Comparison of ENCODE assay signal across 11 mouse cellular contexts in the genomic region with DNA sequence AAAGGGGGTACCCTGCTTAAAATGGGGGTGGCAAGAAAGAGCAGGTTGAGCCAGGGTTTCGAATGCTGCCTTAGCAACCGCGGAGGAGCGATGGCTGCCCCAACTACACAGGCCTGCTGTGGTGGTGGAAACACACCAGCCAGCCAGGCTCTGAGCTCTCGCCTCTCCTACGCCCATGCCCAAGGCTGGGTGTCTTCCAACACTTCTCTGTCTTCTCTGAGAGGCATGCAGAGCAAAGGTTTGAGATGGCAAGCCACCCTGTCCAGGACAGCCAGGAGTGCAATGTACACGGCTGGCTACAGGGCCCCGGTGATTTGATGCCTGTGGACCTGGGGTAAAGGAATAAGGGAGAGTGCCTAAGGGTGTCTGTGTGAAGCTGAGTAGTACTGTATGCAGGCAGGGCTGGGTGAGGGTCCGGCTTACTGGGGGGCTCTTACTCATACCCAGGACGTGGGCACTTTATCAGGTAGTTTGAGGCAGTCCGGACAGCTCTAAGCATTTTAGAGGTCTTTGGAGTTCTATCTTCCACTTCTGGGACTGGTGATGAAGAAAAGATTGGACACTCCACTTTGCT. TPM values are rescaled to one million over a fixed set of nuclear protein-coding genes. Genes with fewer than 3 reads are reported as not detected.
DNase-seq lines count a peak whose midpoint lies in the region; ATAC-seq lines count a peak whose summit lies in the region.
"Had no signal": no experiment of that assay in that cellular context is flagged by ENCODE, and none has a peak within 500 bp of the region (broad histone marks: within the 10 kb centered on the region; RNA-seq: fewer than 3 reads in every experiment).

No protein-coding gene starts in this region.

- ATAC-seq in hindbrain, embryonic 14.5 days (ENCODE audit: low FRiP score), result no peak

- no peaks in the 10 kb centered on the region for H3K36me3 ChIP-seq in hindbrain, embryonic 14.5 days (replicated peaks; ENCODE audit: control insufficient read depth, insufficient read depth)

- no peak overlapping the region for H3K27ac ChIP-seq in hindbrain, embryonic 14.5 days

- DNase-seq in layer of hippocampus, adult 11-12 months (ENCODE audit: low spot score), result peak; percentile 37
- no peak for DNase-seq in layer of hippocampus, postnatal 14 days (ENCODE audit: low spot score in 2 of 2)
- peak; percentile 57 for DNase-seq in thymus, postnatal 14 days
- no peak for DNase-seq in thymus, postnatal 0 days (ENCODE audit: low spot score)
- peak; percentile 60 to 61 for DNase-seq in kidney, postnatal 36 days
- DNase-seq in hindbrain, embryonic 14.5 days (ENCODE audit: low spot score), result no peak
- no peak for DNase-seq in ovary, postnatal 10 days (ENCODE audit: low spot score)
- DNase-seq: layer of hippocampus, adult 9-11 months; lung, embryonic 14.5 days had no signal

- peaks cover 16% of the 10 kb centered on the region; the same call in 1 of the 2 replicates for H3K4me1 ChIP-seq in hindbrain, embryonic 14.5 days (replicated peaks; ENCODE audit: control insufficient read depth, insufficient read depth, low read length)

- H3K9ac ChIP-seq in hindbrain, embryonic 14.5 days, result no peak overlapping the region
- H3K9ac ChIP-seq: lung, embryonic 14.5 days had no signal

- H3K9me3 ChIP-seq in hindbrain, embryonic 14.5 days (ENCODE audit: control insufficient read depth, low read length), result no peaks in the 10 kb centered on the region

- no peak overlapping the region for H3K4me3 ChIP-seq in hindbrain, embryonic 14.5 days (replicated peaks; ENCODE audit: low read length)

- H3K4me2 ChIP-seq in hindbrain, embryonic 14.5 days (replicated peaks), result no peak overlapping the region
- H3K4me2 ChIP-seq: lung, embryonic 14.5 days had no signal

- peaks cover 31% of the 10 kb centered on the region for H3K27me3 ChIP-seq in hindbrain, embryonic 14.5 days (ENCODE audit: control insufficient read depth, insufficient read depth, low read length)

- WGBS in hindbrain, embryonic 14.5 days, result 93% methylated on average over 11 of the region's 11 CpGs

RNA-seq across cellular contexts. Expression of a gene that starts 3.0 kb away (rescaled TPM):
- 100 to 1,000 TPM; 120 to 128 TPM for total RNA-seq in layer of hippocampus, postnatal 14 days (2021)
- polyA plus RNA-seq in thymus, postnatal 0 days (2015; fragmentation: Nextera tagmentation; extraction: Ambion mirVana), result 56.9 and 59.8 TPM in 2 replicates
- 6.1 and 8.0 TPM in 2 replicates for polyA plus RNA-seq in hindbrain, embryonic 14.5 days (2014; fragmentation: Nextera tagmentation; extraction: Ambion mirVana)

RNA-seq across cellular contexts. Expression of a gene that starts 34.5 kb away (rescaled TPM):
- 1 to 10 TPM; 1.4 TPM for total RNA-seq in layer of hippocampus, postnatal 14 days (2021)
- 0.56 and 0.93 TPM in 2 replicates for polyA plus RNA-seq in thymus, postnatal 0 days (2015; fragmentation: Nextera tagmentation; extraction: Ambion mirVana)
- 1.9 TPM in 2 replicates for polyA plus RNA-seq in hindbrain, embryonic 14.5 days (2014; fragmentation: Nextera tagmentation; extraction: Ambion mirVana)
- total RNA-seq: gastrocnemius, postnatal 4 days had no signal

RNA-seq across cellular contexts. Expression of a gene that starts 41.6 kb away (rescaled TPM):
- 10 to 100 TPM; 11.2 to 16.1 TPM for total RNA-seq in layer of hippocampus, postnatal 14 days (2021)
- polyA plus RNA-seq in thymus, postnatal 0 days (2015; fragmentation: Nextera tagmentation; extraction: Ambion mirVana), result 6.9 and 8.9 TPM in 2 replicates
- polyA plus RNA-seq in hindbrain, embryonic 14.5 days (2014; fragmentation: Nextera tagmentation; extraction: Ambion mirVana), result 20.9 and 24.2 TPM in 2 replicates

RNA-seq across cellular contexts. Expression of a gene that starts 44.4 kb away (rescaled TPM):
- 1 to 10 TPM in 1 of 2 experiments, under 1 TPM in 1; 0.69 to 1.4 TPM for total RNA-seq in layer of hippocampus, postnatal 14 days (2021)
- polyA plus RNA-seq in thymus, postnatal 0 days (2015; fragmentation: Nextera tagmentation; extraction: Ambion mirVana), result not detected in 2 replicates
- polyA plus RNA-seq in hindbrain, embryonic 14.5 days (2014; fragmentation: Nextera tagmentation; extraction: Ambion mirVana), result 0.29 and 0.31 TPM in 2 replicates
- total RNA-seq: gastrocnemius, postnatal 4 days had no signal
- polyA plus RNA-seq: hindbrain, embryonic 11.5 days; lung, embryonic 14.5 days had no signal

RNA-seq across cellular contexts. Expression of a gene that starts 57.8 kb away (rescaled TPM):
- total RNA-seq in layer of hippocampus, postnatal 14 days (2021), result 10 to 100 TPM; 50.8 to 53.8 TPM
- polyA plus RNA-seq in thymus, postnatal 0 days (2015; fragmentation: Nextera tagmentation; extraction: Ambion mirVana), result 4.9 and 5.9 TPM in 2 replicates
- polyA plus RNA-seq in hindbrain, embryonic 14.5 days (2014; fragmentation: Nextera tagmentation; extraction: Ambion mirVana), result 5.3 and 5.6 TPM in 2 replicates

Comparison
In these comparisons a context has a peak if more than half of its experiments do, and no peak if none do; other contexts are left out.
1. DNase-seq: peak in layer of hippocampus, adult 11-12 months (single experiment), thymus, postnatal 14 days (single experiment) and kidney, postnatal 36 days (2 of 2); none in layer of hippocampus, postnatal 14 days (0 of 2), thymus, postnatal 0 days (single experiment), hindbrain, embryonic 14.5 days (single experiment) and ovary, postnatal 10 days (single experiment).